Mouse (Mus musculus): ENCODE data around the gene Arcn1.
A peak's percentile ranks its signal among the peaks of the same experiment; 100 is the strongest.

Arcn1 gene

GRCm38 (mm10) chr9:44719632-44720357, 47.9 kb downstream of the Arcn1 start:
- DNase-seq (ENCODE audit: low spot score in 2 of 2) = no peak

- no peak for DNase-seq (ENCODE audit: low spot score in 2 of 2)
Measured at GRCm38 (mm10) chr9:44718937-44719631, 48.6 kb downstream of the Arcn1 start.

GRCm38 (mm10) chr9:44717822-44718242, 49.8 kb downstream of the Arcn1 start:
- no peak for DNase-seq (ENCODE audit: low spot score in 2 of 2)

GRCm38 (mm10) chr9:44716997-44717821, 50.4 kb downstream of the Arcn1 start:
- no peak for DNase-seq (ENCODE audit: low spot score in 2 of 2)

- DNase-seq (ENCODE audit: low spot score in 2 of 2) = no peak
Measured at GRCm38 (mm10) chr9:44715705-44716362, 51.8 kb downstream of the Arcn1 start.

- no peak for DNase-seq (ENCODE audit: low spot score in 2 of 2)
Measured at GRCm38 (mm10) chr9:44715109-44715508, 52.5 kb downstream of the Arcn1 start.

GRCm38 (mm10) chr9:44713574-44713973, 54.1 kb downstream of the Arcn1 start:
- DNase-seq (ENCODE audit: low spot score in 2 of 2) = no peak

- DNase-seq (ENCODE audit: low spot score in 2 of 2) = no peak
Measured at GRCm38 (mm10) chr9:44713080-44713479, 54.6 kb downstream of the Arcn1 start.

- DNase-seq (ENCODE audit: low spot score in 2 of 2) = no peak
Measured at GRCm38 (mm10) chr9:44711602-44712001, 56.0 kb downstream of the Arcn1 start.

- no peak for DNase-seq (ENCODE audit: low spot score in 2 of 2)
Measured at GRCm38 (mm10) chr9:44710213-44710612, 57.4 kb downstream of the Arcn1 start.

- DNase-seq (ENCODE audit: low spot score in 2 of 2) = no peak
Measured at GRCm38 (mm10) chr9:44709600-44709999, 58.0 kb downstream of the Arcn1 start.

GRCm38 (mm10) chr9:44708925-44709324, 58.7 kb downstream of the Arcn1 start:
- DNase-seq (ENCODE audit: low spot score in 2 of 2) = no peak

GRCm38 (mm10) chr9:44708429-44708765, 59.2 kb downstream of the Arcn1 start:
- no peak for DNase-seq (ENCODE audit: low spot score in 2 of 2)

GRCm38 (mm10) chr9:44707749-44708428, 59.8 kb downstream of the Arcn1 start:
- no peak for DNase-seq (ENCODE audit: low spot score in 2 of 2)

- no peak for DNase-seq (ENCODE audit: low spot score in 2 of 2)
Measured at GRCm38 (mm10) chr9:44699730-44700129, 67.9 kb downstream of the Arcn1 start.

GRCm38 (mm10) chr9:44699196-44699595, 68.4 kb downstream of the Arcn1 start:
- no peak for DNase-seq (ENCODE audit: low spot score in 2 of 2)

- DNase-seq (ENCODE audit: low spot score in 2 of 2) = no peak
Measured at GRCm38 (mm10) chr9:44697866-44698265, 69.8 kb downstream of the Arcn1 start.

- DNase-seq (ENCODE audit: low spot score in 2 of 2) = no peak
Measured at GRCm38 (mm10) chr9:44693071-44693470, 74.6 kb downstream of the Arcn1 start.

GRCm38 (mm10) chr9:44691671-44692520, 75.7 kb downstream of the Arcn1 start:
- peak; percentile 36 to 57 for DNase-seq (ENCODE audit: low spot score in 2 of 2)
